Mouse (Mus musculus): ENCODE results near the gene Dnm3.

- TF ChIP-seq CTCF (IDR thresholded peaks at IDR 0.05) (no peak), POLR2A (IDR thresholded peaks at IDR 0.05; ENCODE audit: insufficient read depth, low read depth, low read length) (no peak)
These were observed 220.8 kb downstream of the Dnm3 start for GRCm38 (mm10) chr1:162256912-162257607.

Data from heart, adult 2 months (tissue).